Mouse (Mus musculus): ENCODE data around the gene Kcnf1.
A peak's percentile ranks its signal among the peaks of the same experiment; 100 is the strongest.

Kcnf1 gene

GRCm38 (mm10) chr12:17176757-17177092, at the start of gene Kcnf1:
Kcnf1 (minus strand) TSS chr12:17176888.
- no peak for DNase-seq (ENCODE audit: low spot score in 2 of 2)

- no peak for DNase-seq (ENCODE audit: low spot score in 2 of 2)
Observed at GRCm38 (mm10) chr12:17225012-17225411, 48.3 kb upstream of the Kcnf1 start.

DNA sequence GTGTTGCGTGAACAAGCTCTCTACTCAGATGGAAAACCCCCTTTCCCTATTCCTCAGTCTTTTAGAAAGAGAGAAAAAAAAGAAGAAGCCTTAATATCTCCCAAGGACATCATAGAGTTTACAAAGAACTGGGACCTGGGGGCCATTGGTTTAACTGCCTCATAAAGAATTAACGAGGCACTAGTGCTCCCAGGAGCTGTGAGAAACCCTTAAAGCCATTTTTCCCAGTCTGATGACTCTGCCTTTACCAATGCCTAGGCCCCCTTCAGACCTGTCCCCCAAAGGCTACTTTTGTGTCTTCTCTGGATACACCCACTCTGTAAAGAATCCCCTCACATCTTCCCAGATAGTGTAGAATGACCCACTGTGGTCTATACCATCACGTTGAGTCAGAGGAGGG, 46.4 kb upstream of the Kcnf1 start:
- DNase-seq (ENCODE audit: low spot score in 2 of 2) = no peak

- DNase-seq (ENCODE audit: low spot score in 2 of 2) = no peak
Observed at GRCm38 (mm10) chr12:17221891-17222428, 45.3 kb upstream of the Kcnf1 start.

DNA sequence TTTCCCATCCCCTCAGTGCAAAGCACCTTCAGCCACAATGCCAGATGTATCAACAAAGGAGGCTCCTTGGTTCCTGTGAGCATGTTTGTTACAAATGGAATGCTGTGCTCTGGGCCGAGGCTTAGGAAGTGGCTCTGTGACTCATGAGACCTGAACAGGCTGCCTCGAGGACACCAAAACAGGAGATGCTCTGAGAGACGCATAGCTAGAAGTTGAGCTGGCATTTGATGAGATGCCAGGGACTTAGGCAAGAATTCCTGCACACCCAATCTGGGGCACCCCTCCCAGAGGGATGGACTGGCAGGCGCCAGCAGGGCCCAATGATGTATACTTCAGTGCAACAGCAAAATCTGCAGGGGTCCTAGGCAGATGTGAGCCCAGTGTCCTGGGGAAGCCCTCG, 43.9 kb upstream of the Kcnf1 start:
- no peak for DNase-seq (ENCODE audit: low spot score in 2 of 2)

- no peak for DNase-seq (ENCODE audit: low spot score in 2 of 2)
Observed at GRCm38 (mm10) chr12:17219107-17219506, 42.4 kb upstream of the Kcnf1 start.

DNA sequence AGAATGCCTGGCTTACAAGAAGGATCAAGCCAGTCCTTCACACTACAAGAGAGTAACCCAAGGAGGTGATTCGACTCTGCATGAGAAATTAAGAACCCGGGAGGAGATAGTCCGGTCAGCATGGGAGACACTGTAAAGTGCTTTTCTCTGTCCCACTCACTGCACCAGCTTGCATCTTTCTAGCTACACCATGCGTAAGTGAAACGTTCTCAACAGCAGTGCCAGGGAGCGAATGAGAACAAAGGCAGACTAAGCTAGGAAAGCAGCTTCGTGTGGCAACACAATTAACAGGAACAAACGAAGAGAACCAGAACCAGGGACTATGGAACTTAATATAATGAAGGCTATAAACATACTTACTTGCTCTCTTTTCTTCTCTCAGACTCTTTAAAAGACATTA, 41.7 kb upstream of the Kcnf1 start:
- DNase-seq (ENCODE audit: low spot score in 2 of 2) = no peak

DNA sequence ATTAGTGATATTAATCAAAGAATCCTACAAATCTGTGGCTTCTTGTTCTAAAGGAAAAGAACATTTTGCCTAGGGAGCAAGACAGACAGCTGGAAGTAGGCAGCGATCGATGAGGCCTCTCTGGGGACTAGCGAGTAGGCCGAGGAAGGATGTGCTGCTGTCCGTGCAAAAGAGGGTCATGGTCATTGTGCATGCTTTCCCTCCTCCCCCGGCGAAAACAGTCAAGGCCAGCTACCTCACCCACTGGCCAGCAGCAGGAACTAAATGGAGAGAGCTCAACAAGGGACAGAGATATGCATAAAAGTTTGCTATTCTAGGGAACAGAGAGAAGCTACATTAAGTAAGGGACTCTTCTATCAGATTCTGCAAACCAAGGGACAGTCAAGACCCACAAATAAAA, 39.1 kb upstream of the Kcnf1 start:
- DNase-seq (ENCODE audit: low spot score in 2 of 2) = no peak

DNA sequence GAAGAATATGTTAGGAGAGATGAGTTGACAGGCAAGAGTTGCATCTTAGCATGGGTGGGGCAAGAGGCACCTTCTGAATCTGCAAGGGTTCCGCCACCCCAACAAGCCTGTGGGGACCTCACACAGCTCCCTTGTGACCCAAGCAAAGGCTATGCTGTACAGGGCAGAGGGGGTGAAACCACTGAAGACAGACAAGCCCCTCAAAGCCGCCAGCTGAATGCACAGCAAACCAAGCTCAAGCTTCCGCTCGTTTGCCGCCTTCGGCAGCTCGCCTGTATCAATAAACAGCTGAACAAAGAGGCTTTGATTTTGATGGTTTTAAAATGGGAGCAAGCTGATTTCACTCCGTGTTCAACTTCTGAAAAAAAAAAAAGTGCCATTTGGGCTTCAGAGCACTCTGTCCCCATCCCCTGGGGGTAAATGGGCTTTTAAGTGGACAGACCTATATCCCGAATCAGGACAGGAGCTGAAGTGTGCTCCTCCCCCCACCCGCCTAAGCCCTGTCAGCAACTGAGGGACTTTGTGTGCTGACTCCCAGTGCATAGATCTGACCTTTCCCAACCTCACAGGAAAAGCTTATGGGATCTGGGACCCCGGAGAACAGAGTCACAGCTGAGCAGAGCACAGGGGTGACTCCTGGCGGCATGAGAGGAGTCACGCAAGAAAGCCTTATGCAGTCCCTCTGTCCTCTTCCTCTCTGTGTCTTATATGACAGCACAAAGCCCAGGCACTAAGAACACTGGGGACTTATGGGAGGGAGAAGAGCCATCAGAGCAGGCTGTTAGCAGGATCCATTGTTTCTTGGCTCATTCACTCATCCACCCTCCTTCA, 26.0 kb upstream of the Kcnf1 start:
- DNase-seq (ENCODE audit: low spot score in 2 of 2) = no peak

- DNase-seq (ENCODE audit: low spot score in 2 of 2) = no peak
Observed at GRCm38 (mm10) chr12:17198621-17199020, 21.9 kb upstream of the Kcnf1 start.

DNA sequence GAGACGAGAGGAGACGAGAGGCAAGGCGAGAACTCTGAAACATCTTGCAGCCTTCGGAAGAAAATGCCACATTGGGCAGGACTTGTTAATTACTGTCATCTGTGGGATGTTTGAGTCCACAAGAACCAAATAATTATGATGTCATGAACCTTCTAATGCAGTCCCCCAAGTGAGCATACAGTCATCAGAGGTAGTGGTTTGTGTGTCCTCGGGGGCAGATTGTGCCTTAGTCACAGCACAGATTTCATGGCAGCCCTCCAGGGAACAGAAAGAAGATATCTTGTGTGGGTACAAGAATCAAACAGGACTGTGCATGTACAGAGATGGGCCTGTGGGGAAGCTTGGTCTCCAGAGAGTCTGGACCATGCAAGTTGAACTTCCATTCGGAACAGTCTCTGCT, 17.5 kb upstream of the Kcnf1 start:
- peak in 1 of 2 experiments; percentile 61 for DNase-seq (ENCODE audit: low spot score in 2 of 2)

GRCm38 (mm10) chr12:17193311-17193710, 16.6 kb upstream of the Kcnf1 start:
- no peak for DNase-seq (ENCODE audit: low spot score in 2 of 2)

GRCm38 (mm10) chr12:17192887-17193286, 16.2 kb upstream of the Kcnf1 start:
- DNase-seq (ENCODE audit: low spot score in 2 of 2) = no peak

DNA sequence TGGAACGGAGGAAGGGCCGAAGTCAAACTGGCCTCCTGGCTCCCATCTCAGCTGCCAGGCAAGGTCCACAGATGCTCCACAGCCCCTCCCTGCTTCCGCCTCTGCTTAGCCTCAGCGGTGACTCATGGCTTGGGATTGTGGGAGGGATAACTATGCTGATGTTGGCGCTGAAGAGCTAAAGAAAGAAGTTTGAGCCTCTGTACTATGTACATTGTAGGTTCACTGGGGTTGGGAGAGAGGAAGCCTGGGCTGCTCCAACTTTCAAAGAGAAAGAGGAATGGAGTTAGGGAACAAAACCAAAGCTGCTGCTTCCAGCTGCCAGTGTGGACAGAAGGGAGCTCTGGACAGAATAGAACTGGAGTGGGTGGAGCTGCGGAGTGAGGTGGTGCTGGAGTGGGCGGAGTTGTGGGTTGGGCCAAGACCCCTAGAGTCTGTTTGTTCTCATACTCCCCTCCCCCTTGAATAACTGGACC, 7.7 kb upstream of the Kcnf1 start:
- DNase-seq (ENCODE audit: low spot score in 2 of 2) = peak in 1 of 2 experiments; percentile 73

- DNase-seq (ENCODE audit: low spot score in 2 of 2) = no peak
Observed at GRCm38 (mm10) chr12:17183788-17184187, 7.1 kb upstream of the Kcnf1 start.

GRCm38 (mm10) chr12:17176041-17176756, 489 bp downstream of the Kcnf1 start:
- DNase-seq (ENCODE audit: low spot score in 2 of 2) = peak in 1 of 2 experiments; percentile 81

DNA sequence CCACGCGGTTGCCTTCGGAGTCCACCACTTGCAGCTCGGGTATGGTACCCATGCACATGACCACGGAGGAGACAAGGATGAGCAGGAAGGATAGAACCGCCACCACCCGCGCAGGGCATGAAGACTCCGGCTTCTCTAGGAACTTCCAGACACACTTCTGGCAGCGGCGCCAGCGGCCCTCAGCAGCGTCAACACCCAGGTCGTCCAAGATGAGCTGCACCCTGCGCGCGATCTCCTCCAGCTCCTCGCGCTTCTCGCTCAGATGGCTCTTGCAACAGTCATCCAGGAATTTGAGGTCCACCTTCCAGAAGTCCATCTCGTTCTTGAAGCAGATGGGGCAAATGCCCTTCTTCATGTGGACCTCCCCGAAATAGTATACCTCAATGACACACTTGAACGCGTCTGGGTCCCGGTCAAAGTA, 1.1 kb downstream of the Kcnf1 start:
- peak in 1 of 2 experiments; percentile 39 for DNase-seq (ENCODE audit: low spot score in 2 of 2)

DNA sequence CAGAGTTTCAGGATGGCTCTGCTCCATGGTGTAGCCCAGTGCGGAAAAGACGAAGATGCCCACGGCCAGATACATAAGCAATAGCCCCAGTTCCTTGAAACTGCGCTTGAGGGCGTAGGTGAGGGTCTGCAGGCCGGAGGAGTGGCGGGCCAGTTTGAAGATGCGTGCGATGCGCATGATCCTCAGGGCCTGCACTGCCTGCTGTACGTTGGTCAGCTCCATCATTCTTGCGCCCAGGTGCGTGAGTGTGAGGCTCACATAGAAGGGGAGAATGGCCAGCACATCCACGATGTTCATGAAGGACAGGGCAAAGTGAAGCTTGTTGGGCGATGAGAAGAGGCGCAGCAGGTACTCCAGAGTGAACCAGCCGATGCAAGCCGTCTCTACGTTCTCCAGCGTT, 1.6 kb downstream of the Kcnf1 start:
- DNase-seq (ENCODE audit: low spot score in 2 of 2) = no peak

DNA sequence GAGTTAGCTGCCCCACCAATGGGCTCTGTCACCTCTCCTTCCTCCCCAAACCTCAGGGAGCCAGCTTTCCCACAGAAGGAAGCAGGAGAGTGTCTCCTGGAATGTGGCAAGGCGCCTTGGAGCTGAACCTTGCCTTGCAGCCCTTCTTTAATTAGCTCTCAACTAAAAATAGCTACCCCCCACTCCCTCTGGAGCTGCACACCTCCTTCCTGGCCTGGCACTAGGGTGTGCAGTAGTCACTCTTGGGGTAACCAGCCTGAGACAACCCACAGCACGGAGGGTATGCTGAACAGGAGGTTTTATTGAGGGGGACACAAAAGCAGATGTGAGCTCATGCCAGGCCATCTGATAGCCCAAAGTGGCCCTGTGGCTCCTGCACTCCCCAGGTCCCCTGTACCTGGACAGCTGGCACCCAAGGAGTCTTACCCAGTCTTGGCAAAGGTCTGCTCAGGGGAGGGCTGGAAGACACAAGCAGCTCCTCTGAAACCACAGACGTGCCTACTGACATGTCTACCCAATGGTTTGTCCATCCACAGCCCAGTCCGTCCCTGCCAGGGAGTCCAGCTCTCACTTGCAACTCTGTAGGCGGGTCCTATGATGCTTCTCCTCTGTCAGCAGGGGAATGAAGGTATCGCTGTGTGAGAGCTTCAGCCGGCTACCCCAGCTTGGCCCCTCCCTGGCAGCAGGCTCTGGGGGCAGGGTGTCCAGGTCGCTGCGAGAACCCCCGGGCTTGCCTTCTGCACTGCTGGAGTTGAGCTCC, 2.4 kb downstream of the Kcnf1 start:
- peak in 1 of 2 experiments; percentile 62 for DNase-seq (ENCODE audit: low spot score in 2 of 2)

GRCm38 (mm10) chr12:17170406-17170805, 6.3 kb downstream of the Kcnf1 start:
- DNase-seq (ENCODE audit: low spot score in 2 of 2) = peak in 1 of 2 experiments; percentile 81

DNA sequence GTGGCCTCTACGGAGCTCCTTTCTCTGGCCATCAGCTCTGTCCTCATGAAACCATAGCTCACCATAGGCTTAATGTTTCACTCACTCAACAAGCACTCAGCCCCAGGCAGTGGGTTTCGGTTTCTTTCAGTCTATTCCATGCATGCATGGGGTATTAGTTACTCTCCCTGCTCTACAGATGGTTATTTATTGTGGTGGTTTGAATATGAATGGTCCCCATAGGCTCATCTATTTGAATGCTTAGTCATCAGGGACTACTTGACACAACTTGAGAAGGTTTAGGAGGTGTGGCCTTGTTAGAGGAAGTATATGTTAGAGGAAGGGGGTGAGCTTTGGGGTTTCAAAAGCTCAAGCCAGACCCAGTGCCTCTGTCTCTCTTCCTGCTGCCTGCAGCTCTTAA, 10.6 kb downstream of the Kcnf1 start:
- no peak for DNase-seq (ENCODE audit: low spot score in 2 of 2)

- peak in 1 of 2 experiments; percentile 44 for DNase-seq (ENCODE audit: low spot score in 2 of 2)
Observed at GRCm38 (mm10) chr12:17163996-17164395, 12.7 kb downstream of the Kcnf1 start.
